Mouse (Mus musculus): ENCODE measurements around the gene Gm21319.
"Not testable (repeated sequence)": the region's sequence is repeated elsewhere in the genome, so short reads cannot be mapped to it uniquely, and the experiment has no call there.

Gene Gm21319

DNA sequence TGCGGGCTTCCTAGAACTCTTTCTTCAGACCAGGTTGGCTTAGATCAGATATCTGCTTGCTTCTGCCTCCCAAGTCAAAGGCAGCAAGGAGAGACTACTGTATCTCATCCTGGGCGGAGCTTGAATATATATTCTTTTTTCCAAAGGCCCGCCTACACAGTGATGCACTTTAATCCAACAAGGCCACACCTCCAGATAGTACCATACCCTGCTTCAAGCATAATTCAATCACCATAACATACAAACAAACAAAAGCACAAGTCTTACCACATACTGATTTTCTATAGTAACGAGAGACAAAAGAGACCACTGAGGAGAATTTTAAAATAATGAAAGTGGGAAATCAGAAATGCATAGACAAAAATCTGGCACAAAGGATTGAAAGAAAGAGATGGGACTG, at the start of gene Gm21319:
Gene Gm21319, minus strand, starts transcription at position 101 of the 400 bp plus-strand sequence.
- not testable (repeated sequence) for DNase-seq

- not testable (repeated sequence) for DNase-seq
Measured at GRCm38 (mm10) chr12:87816277-87816676, 40.7 kb upstream of the Gm21319 start, which contains the start of gene BB287469. TSS of gene BB287469 (plus strand) at chr12:87816577.

DNA sequence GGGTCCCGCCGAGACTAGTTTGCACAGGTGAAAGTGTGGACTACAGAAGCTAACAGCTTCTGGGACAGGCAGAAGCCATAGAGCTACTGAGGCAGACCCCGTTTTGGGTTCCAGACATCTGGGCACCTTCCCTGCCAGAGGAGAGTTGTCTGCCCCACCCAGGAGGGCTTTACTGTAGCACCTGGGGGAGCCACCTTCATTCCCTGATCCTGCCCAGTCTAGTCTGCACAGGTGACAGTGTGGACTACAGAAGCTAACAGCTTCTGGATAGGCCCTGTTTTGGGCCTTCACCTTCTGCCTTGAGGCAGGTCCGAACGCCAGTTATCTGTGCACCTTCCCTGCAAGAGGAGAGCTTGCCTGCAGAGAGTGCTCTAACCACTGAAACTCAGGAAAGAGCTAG, 22.4 kb upstream of the Gm21319 start:
- DNase-seq, result not testable (repeated sequence)

DNA sequence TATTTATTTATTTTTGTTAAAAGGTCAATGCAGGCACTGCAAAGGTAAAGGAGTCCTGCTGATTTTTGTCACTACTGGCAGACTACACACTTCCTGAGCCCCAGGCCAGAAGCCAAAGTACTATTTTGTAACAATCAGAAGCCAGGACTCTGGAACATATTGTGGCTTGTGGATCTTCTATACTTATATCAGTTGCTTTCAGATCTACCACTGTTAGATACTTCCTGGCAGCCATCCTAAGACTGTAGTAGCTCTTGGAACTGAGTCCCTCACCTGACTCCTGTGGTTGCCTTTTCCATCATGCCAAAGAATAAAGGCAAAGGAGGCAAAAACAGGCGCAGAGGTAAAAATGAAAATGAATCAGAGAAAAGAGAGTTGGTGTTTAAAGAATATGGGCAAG, 19.7 kb upstream of the Gm21319 start, which contains the start of gene Gm21936:
Gene Gm21936, plus strand, starts transcription at position 301 of the 400 bp plus-strand sequence.
- DNase-seq, result not testable (repeated sequence)
